Mouse (Mus musculus) stomach, embryonic 14.5 days (tissue): ENCODE measurements around the gene Klk7. TPM values are rescaled to one million over a fixed set of nuclear protein-coding genes. Genes with fewer than 3 reads are reported as not detected.

Source experiments
- ATAC-seq: fragments of 200-750 bp; cut with Nextera tagmentation; 2 replicates; pipeline ENCODE4 v1.8.0; 2017; ENCODE audit warnings: low read depth, moderate TSS enrichment; ENCODE audit not compliant: insufficient number of reproducible peaks, insufficient read depth, low FRiP score
- H3K27ac ChIP-seq: fragments of 300-500 bp; sonication (generic); 2 replicates; pipeline ENCODE4 v1.5.1; 2014; ENCODE audit warnings: mild to moderate bottlenecking, low read length, moderate library complexity, mixed read lengths
- H3K27me3 ChIP-seq: fragments of 300-500 bp; sonication (generic); 2 replicates; pipeline ENCODE4 v1.6.1; 2014; ENCODE audit warnings: low read length, control low read depth, mixed read lengths; ENCODE audit not compliant: control insufficient read depth, insufficient read depth
- H3K36me3 ChIP-seq: fragments of 300-500 bp; sonication (generic); 2 replicates; pipeline ENCODE4 v1.6.1; 2014; ENCODE audit warnings: mild to moderate bottlenecking, control low read depth, low read length, moderate library complexity, mixed read lengths; ENCODE audit not compliant: control insufficient read depth, insufficient read depth
- H3K4me1 ChIP-seq: fragments of 300-500 bp; sonication (generic); 2 replicates; pipeline ENCODE4 v1.6.1; 2014; ENCODE audit warnings: low read length, control low read depth, mixed read lengths; ENCODE audit not compliant: control insufficient read depth, insufficient read depth
- H3K4me2 ChIP-seq: fragments of 300-500 bp; sonication (generic); replicated peaks from 2 replicates; pipeline ENCODE4 v1.6.1; 2014; ENCODE audit warnings: low read depth, low read length, control low read depth
- H3K4me3 ChIP-seq: fragments of 300-500 bp; sonication (generic); 2 replicates; pipeline ENCODE4 v1.5.1; 2014; ENCODE audit warnings: low read depth, low read length, control low read depth
- H3K9ac ChIP-seq: fragments of 300-500 bp; sonication (generic); replicated peaks from 2 replicates; pipeline ENCODE4 v1.6.1; 2014; ENCODE audit warnings: low read depth, mild to moderate bottlenecking, control low read depth, low read length, moderate library complexity, mixed read lengths
- H3K9me3 ChIP-seq: fragments of 300-500 bp; sonication (generic); 2 replicates; pipeline ENCODE4 v1.6.1; 2016; ENCODE audit warnings: low read depth, low read length, control low read depth; ENCODE audit not compliant: control insufficient read depth
- WGBS: fragments of 180-500 bp; shearing (Covaris S2); extraction: QIAGEN DNeasy Blood & Tissue Kit; methylation state at CpG from one replicate; pipeline ENCODE4 v1.1.7; 2014; 5-methylcytosine and 5-hydroxymethylcytosine counted together
- polyA plus RNA-seq: library from polyadenylated mRNA; unstranded; fragments of >200 nt; fragmentation: Nextera tagmentation; extraction: Ambion mirVana; gene quantifications from 2 replicates; pipeline ENCODE4 v1.2.1, GENCODE M21; 2014

Klk7 gene
- polyA plus RNA-seq, 1 experiment from 2014 or later = not detected

DNA sequence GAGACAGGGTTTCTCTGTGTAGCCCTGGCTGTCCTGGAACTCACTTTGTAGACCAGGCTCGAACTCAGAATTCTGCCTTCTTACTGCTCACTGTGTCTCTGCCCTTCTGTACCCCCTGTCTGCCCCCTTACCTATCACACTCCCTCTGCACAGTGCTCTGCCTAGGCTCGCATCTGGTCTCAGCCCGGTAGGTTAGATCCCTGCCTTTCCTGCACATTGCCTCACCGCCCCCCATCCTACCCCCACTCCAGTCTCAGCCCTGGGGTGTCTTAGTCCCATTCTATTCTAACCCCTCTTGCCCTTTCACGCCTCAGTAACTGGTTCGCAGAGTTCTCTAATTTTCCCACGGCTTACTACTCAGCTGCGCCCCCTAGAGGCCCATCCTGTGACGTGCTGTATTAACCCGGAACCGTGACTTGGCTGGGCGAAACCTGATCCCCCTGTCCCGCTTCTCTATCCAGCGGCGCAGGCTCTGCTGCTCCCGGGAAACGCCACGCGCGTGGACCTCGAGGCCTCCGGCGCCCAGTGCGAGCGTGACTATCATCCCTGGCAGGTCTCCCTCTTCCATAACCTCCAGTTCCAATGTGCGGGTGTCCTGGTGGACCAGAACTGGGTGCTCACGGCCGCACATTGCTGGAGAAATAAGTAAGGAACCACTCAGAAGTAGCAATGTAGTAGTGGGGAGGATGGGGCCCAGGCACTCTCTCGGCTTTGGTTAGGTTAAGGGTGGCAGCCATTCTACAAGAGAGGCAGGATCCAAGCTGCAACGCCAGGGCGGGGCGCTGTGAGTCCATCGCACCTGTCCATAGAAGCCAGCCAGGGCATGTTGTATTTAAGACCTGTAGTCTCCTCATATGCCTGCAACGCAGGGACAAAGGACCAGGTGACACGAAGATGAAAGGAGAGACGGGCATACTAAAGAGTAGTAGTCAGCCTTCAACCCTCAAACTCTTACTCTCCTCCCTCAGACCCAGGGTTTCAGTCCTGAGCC, 28.5 kb upstream of the Klk7 start:
- WGBS = 8% methylated on average over 36 of the region's 36 CpGs
- H3K27me3 ChIP-seq = no peaks in the 10 kb centered on the region
- H3K9me3 ChIP-seq = no peaks in the 10 kb centered on the region
- H3K27ac ChIP-seq = no peak overlapping the region
- ATAC-seq = peak; percentile 79
- H3K4me1 ChIP-seq = 0 out of 2 replicates have a peak, but pooled peaks cover 5% of the 10 kb centered on the region
- H3K4me2 ChIP-seq = peak overlapping the region; percentile 65
- H3K4me3 ChIP-seq = peak overlapping the region; percentile 25
- H3K9ac ChIP-seq = peak overlapping the region; percentile 21; the same call in 1 of the 2 replicates
- no peaks in the 10 kb centered on the region for H3K36me3 ChIP-seq

DNA sequence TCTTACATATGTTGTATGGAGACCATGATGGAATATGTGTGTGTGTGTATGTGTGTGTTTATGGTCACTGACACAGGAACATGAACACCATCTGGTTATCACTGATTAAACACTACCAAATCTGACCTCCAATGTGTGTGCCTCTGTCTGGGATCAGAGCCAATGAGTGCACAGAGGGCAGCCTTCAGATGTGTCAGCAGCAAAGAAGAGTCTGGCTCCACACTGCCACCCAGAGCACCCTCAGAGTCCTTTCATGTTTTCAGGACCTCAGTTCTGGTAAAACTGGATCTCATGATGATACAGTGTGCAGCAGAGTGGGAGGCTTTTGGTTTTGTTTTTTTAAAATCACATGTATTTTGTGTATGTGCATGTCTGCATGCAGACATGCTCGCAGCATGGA, 25.8 kb upstream of the Klk7 start:
- ATAC-seq = no peak
- no peak overlapping the region for H3K27ac ChIP-seq

DNA sequence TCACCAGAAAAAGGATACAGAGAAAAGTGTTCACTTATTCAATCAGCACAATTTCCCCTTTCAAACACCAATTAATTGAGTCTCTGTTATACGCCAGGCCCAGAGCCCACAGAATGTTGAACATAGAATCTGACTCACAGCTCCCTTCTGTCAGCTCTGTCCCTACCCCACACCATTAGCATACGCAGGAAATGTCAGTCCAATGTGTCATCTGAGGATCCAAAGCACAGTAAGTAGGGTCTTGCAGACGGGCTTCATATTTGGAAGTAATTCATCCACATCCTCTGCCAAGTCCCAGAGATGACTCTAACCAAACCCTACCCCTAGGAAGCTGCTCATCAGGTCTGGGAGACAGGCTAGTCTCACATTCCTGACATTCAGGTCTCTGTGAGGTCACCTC, 23.0 kb upstream of the Klk7 start:
- WGBS = 65% methylated on average over 3 of the region's 3 CpGs
- ATAC-seq = no peak

More for the DNA sequence above, 25.8 kb upstream of the Klk7 start:
- Histone ChIP-seq H3K9me3 (no peaks in the 10 kb centered on the region), H3K36me3 (no peaks in the 10 kb centered on the region), H3K9ac (no peak overlapping the region), H3K4me1 (0 out of 2 replicates have a peak, but pooled peaks cover 5% of the 10 kb centered on the region), H3K4me3 (no peak overlapping the region), H3K4me2 (no peak overlapping the region), H3K27me3 (no peaks in the 10 kb centered on the region)
- WGBS = 95% methylated on average over 1 of the region's 1 CpGs

DNA sequence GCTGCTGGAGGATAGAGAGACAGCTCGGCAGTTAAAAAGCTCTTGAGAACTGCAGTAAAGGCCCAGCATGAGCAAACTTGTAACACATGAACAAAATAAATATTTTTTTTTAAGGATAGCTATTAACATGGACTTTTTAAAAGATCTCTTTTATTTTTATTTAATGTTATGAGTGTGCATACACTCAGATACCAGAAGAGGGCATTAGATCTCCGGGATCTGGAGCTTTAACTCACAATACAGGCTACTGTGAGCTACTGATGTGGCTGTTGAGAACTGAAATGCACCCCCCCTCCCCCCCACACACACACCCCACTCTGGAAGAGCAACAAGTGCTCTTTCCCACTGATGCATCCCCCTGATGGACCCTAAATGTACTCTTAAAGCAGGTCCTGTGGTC, 21.8 kb upstream of the Klk7 start:
- Histone ChIP-seq H3K9ac (no peak overlapping the region), H3K4me2 (no peak overlapping the region), H3K4me1 (no peaks in the 10 kb centered on the region), H3K27me3 (no peaks in the 10 kb centered on the region), H3K36me3 (no peaks in the 10 kb centered on the region), H3K4me3 (no peak overlapping the region), H3K27ac (no peak overlapping the region), H3K9me3 (no peaks in the 10 kb centered on the region)
- ATAC-seq = no peak
- 58% methylated on average over 2 of the region's 2 CpGs for WGBS

More for the DNA sequence above, 23.0 kb upstream of the Klk7 start:
- no peak overlapping the region for H3K9ac ChIP-seq
- no peaks in the 10 kb centered on the region for H3K27me3 ChIP-seq
- no peak overlapping the region for H3K4me2 ChIP-seq
- no peak overlapping the region for H3K4me3 ChIP-seq
- H3K27ac ChIP-seq = no peak overlapping the region
- H3K9me3 ChIP-seq = no peaks in the 10 kb centered on the region
- H3K4me1 ChIP-seq = no peaks in the 10 kb centered on the region
- H3K36me3 ChIP-seq = no peaks in the 10 kb centered on the region

DNA sequence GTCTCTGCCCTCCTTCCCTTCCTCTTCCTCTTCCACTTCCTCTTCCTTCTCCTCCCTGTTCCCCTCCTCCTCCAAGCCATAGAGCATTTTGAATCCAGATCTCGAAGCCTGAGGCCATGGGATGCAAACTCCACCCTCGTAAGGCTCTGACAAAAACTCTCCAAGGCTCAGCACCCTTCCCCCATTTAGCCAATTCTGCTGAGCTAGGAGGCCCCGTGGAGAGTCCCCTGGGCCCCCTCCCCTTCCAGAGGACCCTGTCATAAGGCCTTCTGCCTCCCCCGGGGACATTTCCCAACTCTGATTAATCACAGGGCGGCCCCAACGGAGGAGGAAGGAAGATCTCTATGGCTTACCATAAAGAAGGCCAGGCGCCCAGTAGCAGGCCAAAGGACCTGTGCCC, 19.5 kb upstream of the Klk7 start, which contains the start of gene Klk9:
Gene Klk9, plus strand, starts transcription at position 301 of the 400 bp plus-strand sequence.
- no peaks in the 10 kb centered on the region for H3K4me1 ChIP-seq
- H3K9me3 ChIP-seq = no peaks in the 10 kb centered on the region
- H3K9ac ChIP-seq = no peak within 1 kb of the TSS
- H3K27me3 ChIP-seq = 0 out of 2 replicates have a peak, but pooled peaks cover under 1% of the 10 kb centered on the region
- H3K27ac ChIP-seq = no peak within 1 kb of the TSS
- ATAC-seq = no peak
- H3K4me3 ChIP-seq = no peak within 1 kb of the TSS
- H3K36me3 ChIP-seq = no peaks in the 10 kb centered on the region
- no peak within 1 kb of the TSS for H3K4me2 ChIP-seq
- WGBS = 76% methylated on average over 7 of the region's 7 CpGs

DNA sequence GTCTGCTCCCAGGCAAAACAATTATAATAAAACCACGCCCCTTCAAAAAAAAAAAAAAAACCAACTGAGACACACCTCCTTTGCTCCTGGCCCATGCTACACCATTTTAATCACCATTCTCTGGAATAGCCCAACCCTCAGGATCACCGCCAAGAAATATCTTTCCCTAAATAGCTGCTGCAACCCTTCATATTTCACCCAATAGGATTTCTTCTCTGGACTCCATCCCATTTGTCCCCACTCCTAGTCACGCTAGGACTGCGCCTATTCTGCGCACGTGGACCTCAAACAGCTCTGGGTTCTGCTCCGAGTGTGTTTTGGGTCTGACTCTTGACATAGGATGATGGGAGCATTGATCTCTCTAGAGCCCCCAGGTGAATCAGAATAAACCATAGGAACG, 14.7 kb upstream of the Klk7 start:
- H3K27ac ChIP-seq = no peak overlapping the region
- peak overlapping the region; percentile 83 for H3K4me2 ChIP-seq
- H3K27me3 ChIP-seq = 0 out of 2 replicates have a peak, but pooled peaks cover 3% of the 10 kb centered on the region
- no peak overlapping the region for H3K9ac ChIP-seq
- H3K4me3 ChIP-seq = peak overlapping the region; percentile 49
- WGBS = 9% methylated on average over 8 of the region's 8 CpGs
- H3K36me3 ChIP-seq = no peaks in the 10 kb centered on the region
- ATAC-seq = no peak
- no peaks in the 10 kb centered on the region for H3K9me3 ChIP-seq
- H3K4me1 ChIP-seq = peaks cover 4% of the 10 kb centered on the region; the same call in 1 of the 2 replicates

DNA sequence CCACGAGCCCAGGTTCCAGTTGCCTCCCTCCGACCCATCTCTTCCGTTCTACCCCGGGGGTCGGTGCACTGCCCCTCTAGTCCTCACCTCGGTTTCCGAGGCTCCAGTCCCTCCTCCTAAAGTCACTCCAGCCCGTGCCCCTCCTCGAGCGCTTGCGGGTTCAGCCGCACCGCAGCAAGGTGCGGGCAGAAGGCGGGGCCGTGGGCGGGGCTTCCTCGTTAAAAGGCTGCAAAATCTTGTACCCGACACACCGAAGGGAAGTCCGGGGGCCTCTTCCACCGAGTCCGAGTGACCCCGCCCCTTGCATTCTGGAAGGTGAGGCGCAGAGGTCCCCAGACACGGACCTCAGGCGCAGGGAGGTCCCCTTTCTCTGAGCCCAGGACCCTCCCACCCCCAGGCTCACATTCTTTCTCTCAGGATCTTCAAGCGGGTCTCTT, 13.7 kb upstream of the Klk7 start, which contains the start of gene Klk8:
Gene Klk8, plus strand, starts transcription at position 245 of the 437 bp plus-strand sequence.
- no peaks in the 10 kb centered on the region for H3K9me3 ChIP-seq
- ATAC-seq = peak; percentile 33
- no peaks in the 10 kb centered on the region for H3K36me3 ChIP-seq
- H3K9ac ChIP-seq = no peak within 1 kb of the TSS; the same call in 1 of the 2 replicates
- WGBS = under 1% methylated on average over 28 of the region's 28 CpGs
- 0 out of 2 replicates have a peak, but pooled peaks cover 3% of the 10 kb centered on the region for H3K27me3 ChIP-seq
- peaks cover 4% of the 10 kb centered on the region; the same call in 1 of the 2 replicates for H3K4me1 ChIP-seq
- H3K4me2 ChIP-seq = peak within 1 kb of the TSS; percentile 83
- peak within 1 kb of the TSS; percentile 49 for H3K4me3 ChIP-seq
- no peak within 1 kb of the TSS for H3K27ac ChIP-seq

DNA sequence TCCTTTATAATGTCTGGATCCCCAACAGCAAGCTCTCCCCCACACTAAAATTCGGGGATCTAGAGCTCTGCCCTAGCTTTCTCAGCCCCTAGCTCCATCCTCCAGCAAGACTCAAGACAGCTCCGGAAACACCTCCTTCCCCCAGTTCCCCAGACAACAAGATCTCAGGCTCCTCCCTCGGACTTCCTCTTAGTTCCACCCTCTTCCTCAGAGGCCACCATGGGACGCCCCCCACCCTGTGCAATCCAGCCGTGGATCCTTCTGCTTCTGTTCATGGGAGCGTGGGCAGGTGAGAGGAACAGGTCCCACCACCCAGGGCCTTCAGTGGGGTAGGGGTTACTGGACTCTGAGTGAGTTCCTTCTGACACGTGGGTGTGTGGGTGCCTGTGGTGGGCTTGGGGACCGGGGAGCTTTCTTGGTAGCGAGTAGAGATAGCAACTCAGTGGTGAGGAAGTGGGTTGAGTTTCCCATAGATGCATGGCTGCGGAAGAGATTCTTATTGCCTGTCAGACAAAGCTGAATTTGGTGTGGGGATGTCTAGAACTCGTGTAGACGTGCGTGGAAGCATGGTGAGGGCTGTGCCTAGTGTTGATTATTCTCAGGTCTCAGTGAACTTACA, 13.1 kb upstream of the Klk7 start:
- Histone ChIP-seq H3K4me1 (peaks cover 4% of the 10 kb centered on the region; the same call in 1 of the 2 replicates), H3K27me3 (0 out of 2 replicates have a peak, but pooled peaks cover 3% of the 10 kb centered on the region), H3K27ac (no peak overlapping the region), H3K36me3 (no peaks in the 10 kb centered on the region), H3K9me3 (no peaks in the 10 kb centered on the region), H3K4me2 (peak overlapping the region; percentile 83), H3K4me3 (peak overlapping the region; percentile 49), H3K9ac (no peak overlapping the region)
- ATAC-seq = peak; percentile 78
- WGBS = 39% methylated on average over 13 of the region's 13 CpGs
